Mouse (Mus musculus): ENCODE data around the gene Sema6d.

- no peak for TF ChIP-seq CTCF (IDR thresholded peaks at IDR 0.05; ENCODE audit: low read depth, low read length)
- no peak for TF ChIP-seq POLR2A (IDR thresholded peaks at IDR 0.05; ENCODE audit: borderline replicate concordance, low read depth, low read length)
Measured at GRCm38 (mm10) chr2:124100486-124101200, 10.9 kb downstream of the Sema6d start.
